Mouse (Mus musculus) lung, embryonic 14.5 days (tissue): ENCODE measurements around the gene Unc5a. TPM values are rescaled to one million over a fixed set of nuclear protein-coding genes. Genes with fewer than 3 reads are reported as not detected.

Experiments
- ATAC-seq: fragments of 200-750 bp; cut with Nextera tagmentation; 2 replicates; pipeline ENCODE4 v1.8.0; 2017; ENCODE audit warnings: mild to moderate bottlenecking, moderate TSS enrichment, moderate library complexity; ENCODE audit not compliant: insufficient read depth
- DNase-seq: peaks from one replicate; pipeline ENCODE4 v3.0.0-alpha.2; 2015
- H3K27ac ChIP-seq: fragments of 300-500 bp; sonication (generic); 2 replicates; pipeline ENCODE4 v1.5.1; 2014; ENCODE audit warnings: low read depth, mild to moderate bottlenecking, moderate library complexity
- H3K27me3 ChIP-seq: fragments of 300-500 bp; sonication (generic); 2 replicates; pipeline ENCODE4 v1.6.1; 2014; ENCODE audit warnings: low read length, control low read depth; ENCODE audit not compliant: insufficient read depth
- H3K36me3 ChIP-seq: fragments of 300-500 bp; sonication (generic); 2 replicates; pipeline ENCODE4 v1.6.1; 2014; ENCODE audit warnings: control low read depth; ENCODE audit not compliant: insufficient read depth
- H3K4me1 ChIP-seq: fragments of 300-500 bp; sonication (generic); 2 replicates; pipeline ENCODE4 v1.6.1; 2014; ENCODE audit warnings: antibody characterized with exemption, control low read depth; ENCODE audit not compliant: insufficient read depth
- H3K4me2 ChIP-seq: fragments of 300-500 bp; sonication (generic); 2 replicates; pipeline ENCODE4 v1.6.1; 2014; ENCODE audit warnings: mild to moderate bottlenecking
- H3K4me3 ChIP-seq: fragments of 300-500 bp; sonication (generic); 2 replicates; pipeline ENCODE4 v1.5.1; 2014; ENCODE audit warnings: low read depth, low read length
- H3K9ac ChIP-seq: fragments of 300-500 bp; sonication (generic); 2 replicates; pipeline ENCODE4 v1.6.1; 2014
- H3K9me3 ChIP-seq: fragments of 300-500 bp; sonication (generic); 2 replicates; pipeline ENCODE4 v1.6.1; 2016; ENCODE audit warnings: low read depth, low read length, control low read depth
- CTCF ChIP-seq: IDR thresholded peaks from 2 replicates; pipeline ENCODE4 v1.5.1; 2016; ENCODE audit warnings: antibody characterized with exemption, low read depth
- WGBS: fragments of 180-500 bp; shearing (Covaris S2); extraction: QIAGEN DNeasy Blood & Tissue Kit; methylation state at CpG from one replicate; pipeline ENCODE4 v1.1.7; 2014; 5-methylcytosine and 5-hydroxymethylcytosine counted together
- polyA plus RNA-seq: library from polyadenylated mRNA; unstranded; fragments of >200 nt; fragmentation: Nextera tagmentation; extraction: Ambion mirVana; gene quantifications from 2 replicates; pipeline ENCODE4 v1.2.1, GENCODE M21; 2014

Gene Unc5a
- polyA plus RNA-seq = 6.5 and 7.5 TPM in 2 replicates

DNA sequence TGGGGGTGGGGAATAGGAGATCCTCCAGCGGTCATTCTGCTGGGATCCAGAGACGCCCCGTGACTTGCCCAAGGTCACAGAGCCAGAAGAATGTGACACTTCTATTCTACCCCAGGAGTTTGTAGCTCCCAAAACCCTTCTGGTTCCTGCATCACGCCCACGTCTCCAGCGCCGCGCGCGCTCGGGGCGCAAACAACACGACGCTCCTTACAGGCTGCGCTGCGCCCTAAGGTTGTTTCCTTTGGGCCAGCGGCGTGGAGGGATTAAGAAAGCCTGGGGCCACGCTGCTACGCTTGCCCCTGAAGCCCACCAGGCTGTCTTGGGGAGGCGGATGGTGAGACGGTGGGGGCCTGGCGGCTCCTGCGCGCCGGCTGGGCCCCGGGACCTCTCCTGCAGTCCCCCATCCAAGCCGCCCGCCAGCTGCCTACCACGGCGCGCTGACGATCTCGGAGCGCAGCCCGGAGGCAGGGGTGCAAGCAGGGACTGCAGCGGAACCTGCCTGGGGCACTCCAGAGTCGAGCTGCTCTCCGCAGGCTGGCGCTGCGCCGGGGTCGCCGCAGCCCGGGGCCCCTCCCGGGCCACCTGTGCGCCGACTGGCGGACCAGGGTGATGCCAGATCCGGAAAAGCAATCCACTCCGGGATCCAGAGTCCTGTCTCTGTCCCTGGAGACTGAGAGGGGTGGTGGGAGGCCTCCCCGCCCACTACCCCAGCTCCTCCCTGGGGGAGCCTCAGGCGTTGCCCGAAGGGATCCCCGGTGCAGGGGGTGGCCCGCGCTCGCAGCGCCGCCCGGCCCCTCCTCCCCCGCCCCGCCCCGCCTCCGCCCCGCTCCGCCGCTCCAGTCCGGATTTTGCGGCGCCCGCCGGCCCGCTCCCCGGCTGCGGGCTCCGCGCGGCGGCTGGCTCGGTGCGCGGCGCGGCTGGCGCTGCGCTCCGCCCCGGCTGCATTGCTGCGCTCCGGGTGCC is at the start of gene Unc5a:
Gene Unc5a (plus strand): TSS at position 881 of the 963 bp plus-strand sequence.
- DNase-seq = peak; percentile 77
- Histone ChIP-seq H3K4me3 (peak within 1 kb of the TSS; percentile 65), H3K36me3 (no peaks in the 10 kb centered on the region), H3K4me2 (peak within 1 kb of the TSS; percentile 99), H3K4me1 (no peaks in the 10 kb centered on the region; the same call in 1 of the 2 replicates), H3K27ac (no peak within 1 kb of the TSS; the same call in 1 of the 2 replicates), H3K9ac (peak within 1 kb of the TSS; percentile 55), H3K27me3 (peaks cover 56% of the 10 kb centered on the region), H3K9me3 (no peaks in the 10 kb centered on the region)
- no peak for TF ChIP-seq CTCF
- ATAC-seq = peak; percentile 75
- 2% methylated on average over 72 of the region's 91 CpGs for WGBS

DNA sequence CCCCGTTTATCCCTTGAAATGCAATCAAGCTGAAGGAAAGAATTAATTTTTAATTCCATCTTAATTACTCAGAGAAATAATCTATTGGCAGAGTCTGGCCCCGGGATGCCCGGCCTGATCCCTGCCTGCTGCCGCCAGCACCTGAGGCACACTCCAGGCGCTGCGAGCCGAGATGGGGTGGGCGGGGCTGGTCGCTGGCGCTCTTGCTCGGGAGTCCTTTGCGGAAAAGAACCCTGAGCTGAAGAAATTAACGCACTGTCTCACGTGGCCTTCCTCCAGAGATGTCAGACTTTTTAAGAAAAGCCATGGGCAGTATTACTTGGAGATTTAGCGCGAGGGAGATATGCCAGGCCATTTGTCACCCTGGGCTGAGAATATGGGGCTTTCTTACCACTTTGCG is 37.2 kb upstream of the Unc5a start:
- no peaks in the 10 kb centered on the region for H3K4me1 ChIP-seq
- ATAC-seq (no peak), DNase-seq (peak; percentile 23)
- H3K27me3 ChIP-seq = peaks cover 14% of the 10 kb centered on the region
- TF ChIP-seq CTCF = no peak
- H3K9me3 ChIP-seq = no peaks in the 10 kb centered on the region
- H3K27ac ChIP-seq = no peak overlapping the region
- no peaks in the 10 kb centered on the region for H3K36me3 ChIP-seq
- peak overlapping the region; percentile 36 for H3K4me2 ChIP-seq
- H3K9ac ChIP-seq = no peak overlapping the region
- 2% methylated on average over 17 of the region's 17 CpGs for WGBS
- no peak overlapping the region for H3K4me3 ChIP-seq

DNA sequence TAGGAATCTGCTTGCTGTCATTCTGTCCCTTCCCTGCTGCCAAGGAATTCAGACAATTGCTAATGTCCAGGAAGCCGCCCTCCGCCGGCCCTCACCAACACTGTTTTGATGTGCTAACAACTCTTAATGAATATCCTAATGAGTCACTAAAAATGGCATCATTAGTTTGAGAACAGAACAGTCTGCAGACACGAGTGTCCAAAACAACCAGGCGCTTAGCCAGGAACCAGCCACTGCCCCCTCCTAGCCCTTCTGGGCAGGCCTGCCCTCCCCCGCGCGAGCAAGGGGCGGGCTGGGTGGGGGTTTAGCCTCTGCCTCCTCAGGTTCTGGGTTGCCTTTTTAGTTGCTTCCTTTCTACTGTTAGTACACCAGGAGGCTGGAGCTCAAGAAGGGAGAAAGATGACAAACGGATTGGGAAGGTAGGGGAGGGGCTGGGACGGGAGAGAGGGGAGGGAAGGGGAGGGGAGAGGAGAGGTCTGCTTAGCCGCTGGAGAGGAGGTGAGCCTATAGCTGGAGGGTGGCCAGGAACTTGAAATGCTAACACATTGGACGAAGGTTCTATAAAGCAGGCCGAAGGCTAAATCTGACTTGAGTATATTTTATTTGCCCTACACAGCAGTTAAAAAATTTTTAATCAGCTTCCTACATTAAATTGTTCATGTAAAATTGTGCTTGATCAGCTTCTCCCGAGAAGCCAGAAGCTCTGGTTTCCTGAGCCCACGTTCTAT is 36.2 kb upstream of the Unc5a start:
- Histone ChIP-seq H3K4me2 (no peak overlapping the region), H3K36me3 (no peaks in the 10 kb centered on the region), H3K27me3 (peaks cover 14% of the 10 kb centered on the region), H3K4me1 (no peaks in the 10 kb centered on the region), H3K4me3 (no peak overlapping the region), H3K27ac (no peak overlapping the region), H3K9me3 (no peaks in the 10 kb centered on the region), H3K9ac (no peak overlapping the region)
- peak; percentile 42 for DNase-seq
- no peak for TF ChIP-seq CTCF
- 10% methylated on average over 16 of the region's 16 CpGs for WGBS
- no peak for ATAC-seq

DNA sequence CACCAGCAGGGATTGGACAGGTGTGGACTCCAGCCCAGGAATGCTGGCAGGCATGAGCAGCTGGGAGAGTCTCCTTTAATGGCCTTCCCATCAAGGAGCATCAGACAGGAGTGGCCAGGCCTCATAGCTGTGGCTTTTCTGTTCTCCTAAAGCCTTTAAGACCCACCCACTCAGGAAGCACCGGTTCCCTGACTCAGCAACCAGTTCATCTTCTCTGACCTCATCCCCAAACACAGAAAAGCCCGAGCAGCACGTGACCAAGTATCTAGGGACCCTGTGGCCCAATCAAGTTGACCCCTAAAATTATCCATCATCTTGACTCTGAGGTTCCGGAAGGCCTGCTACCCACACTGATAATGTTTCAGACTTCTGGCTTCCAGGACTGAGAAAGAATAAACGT is 32.6 kb upstream of the Unc5a start:
- no peak overlapping the region for H3K4me2 ChIP-seq
- H3K4me1 ChIP-seq = no peaks in the 10 kb centered on the region
- H3K27ac ChIP-seq = no peak overlapping the region
- DNase-seq (no peak), ATAC-seq (no peak)
- H3K36me3 ChIP-seq = no peaks in the 10 kb centered on the region
- H3K9me3 ChIP-seq = no peaks in the 10 kb centered on the region
- H3K9ac ChIP-seq = no peak overlapping the region
- WGBS = 42% methylated on average over 5 of the region's 5 CpGs
- peaks cover 14% of the 10 kb centered on the region for H3K27me3 ChIP-seq
- TF ChIP-seq CTCF = no peak
- H3K4me3 ChIP-seq = no peak overlapping the region

DNA sequence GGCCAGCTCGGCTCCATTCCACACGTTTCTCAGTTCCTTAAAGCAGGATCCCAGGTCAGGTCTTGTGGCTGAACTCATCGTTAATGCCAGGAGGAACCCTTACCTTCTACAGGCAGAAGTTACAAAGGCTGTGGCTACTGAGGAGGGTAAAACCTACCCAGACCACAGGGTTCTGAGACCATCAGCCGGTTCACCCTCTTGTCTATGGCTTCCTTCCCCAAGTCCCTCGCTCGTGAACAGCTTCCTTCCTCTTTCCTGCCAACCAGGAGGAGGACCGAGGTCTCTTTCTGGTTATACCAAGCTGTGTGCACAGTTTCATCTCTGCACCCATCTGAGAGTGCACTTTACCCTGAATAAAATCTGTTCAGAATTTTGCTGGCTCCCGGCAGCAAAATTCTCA is 30.3 kb upstream of the Unc5a start:
- ATAC-seq = no peak
- no peak for TF ChIP-seq CTCF
- Histone ChIP-seq H3K27ac (no peak overlapping the region), H3K36me3 (no peaks in the 10 kb centered on the region), H3K27me3 (no peaks in the 10 kb centered on the region), H3K9me3 (no peaks in the 10 kb centered on the region), H3K9ac (no peak overlapping the region), H3K4me3 (no peak overlapping the region), H3K4me2 (no peak overlapping the region), H3K4me1 (no peaks in the 10 kb centered on the region)
- DNase-seq = no peak
- 53% methylated on average over 8 of the region's 8 CpGs for WGBS

DNA sequence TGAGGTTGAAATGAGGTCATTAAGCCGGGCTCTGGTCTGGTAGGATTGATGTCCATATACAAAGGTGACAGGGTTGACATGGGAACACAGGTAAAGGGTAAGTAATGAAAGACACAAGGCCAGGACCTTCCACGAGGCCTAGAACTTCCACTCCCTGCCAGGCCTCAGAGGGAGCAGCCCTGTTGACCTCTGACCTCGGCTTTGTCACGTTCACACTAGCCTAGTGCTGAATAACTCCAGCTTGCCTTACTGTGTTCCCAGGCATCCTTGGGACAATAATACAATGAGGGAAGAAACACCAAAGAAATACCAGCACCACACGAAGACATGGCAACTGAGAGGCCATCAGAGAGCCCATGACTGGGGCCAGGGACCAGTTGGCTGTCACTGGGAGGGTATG is 29.5 kb upstream of the Unc5a start:
- 34% methylated on average over 5 of the region's 5 CpGs for WGBS

DNA sequence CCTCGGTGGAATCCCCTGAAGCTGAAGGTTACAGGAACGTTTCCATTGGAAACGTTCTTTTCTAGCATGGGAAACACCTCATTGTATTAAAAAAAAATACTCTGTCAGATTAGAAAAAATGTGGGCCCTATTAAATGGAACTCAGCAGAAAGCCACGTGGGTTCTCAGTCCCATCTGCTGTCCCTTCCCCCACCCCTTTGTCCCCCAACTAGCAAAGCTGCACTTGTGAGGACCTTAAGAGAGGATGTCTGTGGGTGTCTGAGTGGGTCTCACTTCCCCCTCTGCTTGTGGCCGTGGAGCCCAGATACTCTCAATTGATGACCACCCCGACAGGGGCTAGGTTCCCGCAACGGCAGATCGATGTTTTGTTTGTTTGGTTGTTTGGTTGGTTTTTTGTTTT is 27.5 kb upstream of the Unc5a start:
- WGBS = 76% methylated on average over 9 of the region's 9 CpGs

More for the DNA sequence above, 29.5 kb upstream of the Unc5a start:
- ATAC-seq = no peak
- no peak for DNase-seq
- Histone ChIP-seq H3K4me1 (no peaks in the 10 kb centered on the region), H3K36me3 (no peaks in the 10 kb centered on the region), H3K9me3 (no peaks in the 10 kb centered on the region), H3K4me2 (no peak overlapping the region), H3K4me3 (no peak overlapping the region), H3K9ac (no peak overlapping the region), H3K27me3 (no peaks in the 10 kb centered on the region), H3K27ac (no peak overlapping the region)
- no peak for TF ChIP-seq CTCF

More for the DNA sequence above, 27.5 kb upstream of the Unc5a start:
- no peaks in the 10 kb centered on the region for H3K36me3 ChIP-seq
- H3K4me1 ChIP-seq = no peaks in the 10 kb centered on the region
- no peak for ATAC-seq
- DNase-seq = no peak
- no peak for TF ChIP-seq CTCF
- no peak overlapping the region for H3K27ac ChIP-seq
- no peak overlapping the region for H3K9ac ChIP-seq
- H3K27me3 ChIP-seq = no peaks in the 10 kb centered on the region
- no peak overlapping the region for H3K4me3 ChIP-seq
- H3K9me3 ChIP-seq = no peaks in the 10 kb centered on the region
- H3K4me2 ChIP-seq = no peak overlapping the region
